Mouse (Mus musculus) MEL (cell line): Measurements from ENCODE around the gene Plac9a. TPM values are rescaled to one million over a fixed set of nuclear protein-coding genes. Genes with fewer than 3 reads are reported as not detected.
"Not testable (repeated sequence)": the region's sequence is repeated elsewhere in the genome, so short reads cannot be mapped to it uniquely, and the experiment has no call there.

Experiments used
- DNase-seq: peaks from one replicate; pipeline ENCODE4 v3.0.0; 2011; ENCODE audit warnings: low read depth, low spot score
- H3K27ac ChIP-seq: 2 replicates; pipeline ENCODE4 v1.5.1; 2012; ENCODE audit warnings: low read depth, mild to moderate bottlenecking, control low read depth, low read length, moderate library complexity; ENCODE audit not compliant: control insufficient read depth
- H3K27me3 ChIP-seq, 2 experiments: fragments of 150-350 bp in 1 of 2; sonication (generic) in 1 of 2; 2 replicates each; pipeline ENCODE4 v1.6.1; 2012; ENCODE audit warnings: low read length in 2 of 2, mild to moderate bottlenecking in 2 of 2, improper control_type of control experiment in 1 of 2, moderate library complexity in 1 of 2; ENCODE audit not compliant: insufficient read depth in 2 of 2, control insufficient read depth in 1 of 2
- H3K36me3 ChIP-seq, 2 experiments: 2 replicates each; pipeline ENCODE4 v1.6.1; 2012 to 2014; ENCODE audit warnings: low read length in 2 of 2, improper control_type of control experiment in 1 of 2, inconsistent platforms in 1 of 2, mild to moderate bottlenecking in 1 of 2; ENCODE audit not compliant: insufficient read depth in 2 of 2, control insufficient read depth in 1 of 2
- H3K4me1 ChIP-seq, 2 experiments: fragments of 150-350 bp in 1 of 2; sonication (generic) in 1 of 2; 2 replicates each; pipeline ENCODE4 v1.6.1; 2012; ENCODE audit warnings: low read length in 2 of 2, improper control_type of control experiment in 1 of 2, mild to moderate bottlenecking in 1 of 2; ENCODE audit not compliant: insufficient read depth in 2 of 2, control insufficient read depth in 1 of 2
- H3K4me3 ChIP-seq, 2 experiments: fragments of 150-350 bp in 1 of 2; sonication (generic) in 1 of 2; 2 replicates each; pipeline ENCODE4 v1.5.1; 2012; ENCODE audit warnings: low read depth in 2 of 2, low read length in 2 of 2, mild to moderate bottlenecking in 2 of 2, moderate library complexity in 2 of 2, control low read depth in 1 of 2, improper control_type of control experiment in 1 of 2; ENCODE audit not compliant: control insufficient read depth in 1 of 2, insufficient read depth in 1 of 2
- H3K79me2 ChIP-seq: 2 replicates; pipeline ENCODE4 v1.6.1; 2012; ENCODE audit warnings: mild to moderate bottlenecking, low read length, moderate library complexity; ENCODE audit not compliant: control insufficient read depth, poor library complexity, insufficient read depth
- H3K9ac ChIP-seq: 2 replicates; pipeline ENCODE4 v1.6.1; 2012; ENCODE audit warnings: low read depth, mild to moderate bottlenecking, control low read depth, low read length, moderate library complexity; ENCODE audit not compliant: control insufficient read depth, poor library complexity, severe bottlenecking
- H3K9me3 ChIP-seq: fragments of 150-350 bp; sonication (generic); replicated peaks from 2 replicates; pipeline ENCODE4 v1.6.1; 2012; ENCODE audit warnings: mild to moderate bottlenecking, low read length, improper control_type of control experiment, moderate library complexity; ENCODE audit not compliant: insufficient read depth
- BHLHE40 ChIP-seq: IDR thresholded peaks from 2 replicates; pipeline ENCODE4 v1.6.1; 2012; ENCODE audit warnings: low read depth, mild to moderate bottlenecking, inconsistent platforms, low read length, improper control_type of control experiment, borderline replicate concordance
- EP300 ChIP-seq, 2 experiments: IDR thresholded peaks; 2 replicates each; pipeline ENCODE4 v1.6.1; 2011; ENCODE audit warnings: improper control_type of control experiment in 2 of 2, low read length in 2 of 2, low read depth in 1 of 2, mild to moderate bottlenecking in 1 of 2
- ETS1 ChIP-seq: IDR thresholded peaks from 2 replicates; pipeline ENCODE4 v1.6.1; 2012; ENCODE audit warnings: low read depth, mild to moderate bottlenecking, inconsistent platforms, low read length, improper control_type of control experiment, moderate library complexity
- GABPA ChIP-seq: IDR thresholded peaks from 2 replicates; pipeline ENCODE4 v1.6.1; 2012; ENCODE audit warnings: low read depth, mild to moderate bottlenecking, inconsistent platforms, low read length, improper control_type of control experiment, moderate library complexity
- GATA1 ChIP-seq: IDR thresholded peaks from 2 replicates; pipeline ENCODE4 v1.6.1; 2011; ENCODE audit warnings: low read depth, low read length, improper control_type of control experiment
- HCFC1 ChIP-seq: IDR thresholded peaks from 2 replicates; pipeline ENCODE4 v1.6.1; 2012; ENCODE audit warnings: low read depth, mild to moderate bottlenecking, inconsistent platforms, low read length, improper control_type of control experiment, moderate library complexity
- MAX ChIP-seq: IDR thresholded peaks from 2 replicates; pipeline ENCODE4 v1.6.1; 2011; ENCODE audit warnings: low read length, improper control_type of control experiment
- NRF1 ChIP-seq: IDR thresholded peaks from 2 replicates; pipeline ENCODE4 v1.6.1; 2014; ENCODE audit warnings: low read depth, mild to moderate bottlenecking, inconsistent platforms, low read length, improper control_type of control experiment, moderate library complexity; ENCODE audit not compliant: poor library complexity, insufficient read depth, severe bottlenecking
- POLR2AphosphoS2 ChIP-seq: IDR thresholded peaks from 2 replicates; pipeline ENCODE4 v1.6.1; 2011; ENCODE audit warnings: low read length, improper control_type of control experiment
- TAL1 ChIP-seq: IDR thresholded peaks from 2 replicates; pipeline ENCODE4 v1.6.1; 2012; ENCODE audit warnings: mild to moderate bottlenecking, inconsistent platforms, low read length, moderate library complexity, mixed read lengths
- UBTF ChIP-seq: IDR thresholded peaks from 2 replicates; pipeline ENCODE4 v1.6.1; 2012; ENCODE audit warnings: low read depth, mild to moderate bottlenecking, inconsistent platforms, low read length, improper control_type of control experiment, moderate library complexity, borderline replicate concordance; ENCODE audit not compliant: insufficient read depth
- USF1 ChIP-seq: IDR thresholded peaks from 2 replicates; pipeline ENCODE4 v1.6.1; 2014; ENCODE audit warnings: low read depth, mild to moderate bottlenecking, inconsistent platforms, low read length, improper control_type of control experiment, moderate library complexity
- ZMIZ1 ChIP-seq: IDR thresholded peaks from 2 replicates; pipeline ENCODE4 v1.6.1; 2012; ENCODE audit warnings: low read depth, mild to moderate bottlenecking, inconsistent platforms, low read length, improper control_type of control experiment, moderate library complexity
- ZNF384 ChIP-seq: IDR thresholded peaks from 2 replicates; pipeline ENCODE4 v1.6.1; 2012; ENCODE audit warnings: low read depth, mild to moderate bottlenecking, inconsistent platforms, low read length, improper control_type of control experiment
- polyA plus RNA-seq, 2 experiments: library from polyadenylated mRNA; stranded (reverse) in 1 of 2; unstranded in 1 of 2; fragments of >175 nt in 1 of 2; fragments of >200 nt in 1 of 2; gene quantifications; 2 replicates each; pipeline versions ENCODE4 v1.2.1 to v1.2.4; 2012; ENCODE audit warnings: low replicate concordance in 2 of 2, low read depth in 1 of 2; ENCODE audit not compliant: insufficient read length in 2 of 2, insufficient read depth in 1 of 2, missing spikeins in 1 of 2
- total RNA-seq: library from RNA; depleted of rRNA; stranded (reverse); fragments of 300-350 nt; gene quantifications from 2 replicates; pipeline ENCODE4 v1.2.3, GENCODE M21; 2012

The Plac9a gene
- total and polyA plus RNA-seq, 3 experiments, result not detected

DNA sequence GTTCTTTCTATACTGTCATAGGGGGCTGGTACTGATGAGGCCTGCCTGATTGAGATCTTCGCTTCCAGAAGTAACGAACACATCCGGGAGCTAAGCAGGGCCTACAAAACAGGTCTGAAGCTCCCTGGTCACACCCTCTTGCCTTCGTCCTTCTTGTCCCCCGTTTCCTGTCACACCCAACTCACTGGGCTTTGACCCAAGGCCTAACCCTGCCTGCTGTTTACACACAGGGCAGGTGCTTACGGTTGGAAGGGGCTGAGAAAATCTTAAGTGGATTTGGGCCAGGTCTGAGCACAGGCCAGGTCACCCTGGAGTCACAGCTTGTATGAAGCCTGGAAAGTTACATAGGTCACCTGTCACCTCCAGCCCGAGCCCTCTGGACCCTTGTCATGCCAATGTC lies 26.3 kb downstream of the Plac9a start:
- not testable (repeated sequence) for DNase-seq, H3K4me3 ChIP-seq, H3K27ac ChIP-seq

DNA sequence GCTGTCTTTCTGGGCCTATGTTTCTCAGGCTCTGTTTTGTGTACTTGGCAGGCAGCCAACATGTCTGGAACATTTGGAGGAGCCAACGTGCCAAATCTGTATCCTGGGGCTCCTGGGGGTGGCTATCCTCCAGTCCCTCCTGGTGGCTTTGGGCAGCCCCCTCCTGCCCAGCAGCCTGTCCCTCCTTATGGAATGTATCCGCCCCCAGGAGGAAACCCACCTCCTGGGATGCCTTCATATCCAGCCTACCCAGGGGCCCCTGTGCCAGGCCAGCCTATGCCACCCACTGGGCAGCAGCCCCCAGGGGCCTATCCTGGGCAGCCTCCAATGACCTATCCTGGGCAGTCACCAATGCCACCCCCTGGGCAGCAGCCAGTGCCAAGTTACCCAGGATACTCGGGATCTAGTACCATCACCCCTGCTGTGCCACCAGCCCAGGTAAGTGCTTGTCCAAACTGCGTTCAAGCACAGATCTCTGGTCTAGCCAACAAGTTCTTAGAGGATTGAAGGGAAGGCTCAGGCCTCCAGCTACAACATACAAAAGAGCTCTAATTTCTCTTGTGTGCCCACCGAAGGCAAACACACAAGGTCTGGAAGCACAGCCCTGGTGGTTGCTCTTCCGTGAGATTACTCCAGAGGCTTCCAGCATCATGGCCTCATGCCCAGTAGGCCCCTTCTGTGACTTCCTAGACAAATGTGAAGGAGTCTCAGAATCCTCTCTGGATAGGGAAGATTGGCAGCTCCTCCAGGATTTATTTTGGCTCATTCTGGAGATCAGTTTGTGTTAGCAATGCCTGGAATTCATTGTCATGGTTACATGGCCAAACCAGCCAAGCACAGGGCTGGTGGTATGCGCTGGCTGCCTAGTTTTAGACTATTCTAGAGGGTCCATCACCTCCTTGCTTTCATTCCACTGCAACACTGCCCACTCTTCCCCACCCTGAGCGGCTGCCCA lies 30.2 kb downstream of the Plac9a start:
- Histone ChIP-seq H3K4me3 (no peak overlapping the region), H3K27ac (no peak overlapping the region), H3K36me3 (peaks cover 0 to 5% of the 10 kb centered on the region in 2 experiments; a peak in 3 of 4 replicates), H3K9me3 (no peaks in the 10 kb centered on the region), H3K4me1 (peaks cover 2 to 11% of the 10 kb centered on the region in 2 experiments; a peak in 2 of 4 replicates), H3K79me2 (no peaks in the 10 kb centered on the region), H3K9ac (no peak overlapping the region), H3K27me3 (no peaks in the 10 kb centered on the region)
- DNase-seq, result no peak
- TF ChIP-seq USF1 (no peak), ZNF384 (no peak), UBTF (no peak), ETS1 (no peak), NRF1 (no peak), MAX (no peak), BHLHE40 (no peak), POLR2AphosphoS2 (no peak)

More for the DNA sequence above, 26.3 kb downstream of the Plac9a start:
- not testable (repeated sequence) for H3K36me3 ChIP-seq, H3K4me1 ChIP-seq, H3K79me2 ChIP-seq, H3K9ac ChIP-seq, H3K27me3 ChIP-seq, H3K9me3 ChIP-seq

DNA sequence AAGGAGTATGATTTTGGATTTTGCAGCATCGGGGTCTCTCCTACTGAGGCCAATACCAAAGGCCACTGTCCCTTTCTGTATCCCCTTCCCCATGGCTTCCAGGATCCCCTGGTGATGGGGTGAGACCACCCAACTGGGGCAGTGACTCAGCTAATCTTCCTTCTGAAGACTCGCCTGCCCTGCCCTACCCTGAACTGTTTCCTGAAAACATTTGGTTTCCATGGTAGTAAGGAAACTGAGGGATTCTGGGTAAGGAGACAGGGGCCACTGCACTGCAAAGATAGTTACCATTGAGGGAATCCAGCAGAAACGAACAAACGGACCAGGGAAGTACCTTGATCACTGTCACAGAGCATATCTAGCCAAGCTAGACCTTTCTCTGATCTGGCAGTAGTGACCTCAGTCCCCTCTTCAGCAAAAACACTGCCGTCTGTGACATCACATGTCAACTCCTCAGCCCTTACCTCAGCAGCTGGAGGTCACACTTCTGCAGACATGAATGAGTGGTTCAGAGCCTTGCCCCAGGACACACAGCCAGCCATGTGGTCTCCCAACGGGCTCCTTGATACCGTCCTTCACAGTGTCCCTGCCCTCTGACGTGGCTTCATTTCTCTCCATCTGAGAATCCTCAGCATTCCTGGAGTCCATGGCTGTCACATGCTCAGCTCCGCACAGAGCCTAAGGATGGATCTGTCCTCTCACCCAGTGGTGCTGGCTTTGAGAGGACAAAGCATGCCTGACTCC lies 33.6 kb downstream of the Plac9a start:
- TF ChIP-seq EP300 (IDR thresholded peaks at IDR 0.05; ENCODE audit: low read depth in 1 of 2, low read length in 2 of 2), result 0 out of 4 replicates have a peak, but pooled peaks of 1 of the 2 experiments have one; percentile 9
- TF ChIP-seq TAL1, result 0 out of 2 replicates have a peak, but pooled peaks have one; percentile 4
- TF ChIP-seq GABPA, result no peak
- no peak for TF ChIP-seq HCFC1
- TF ChIP-seq ZMIZ1, result no peak
- no peak for TF ChIP-seq GATA1
- H3K4me3 ChIP-seq, result no peak overlapping the region
- H3K9me3 ChIP-seq, result no peaks in the 10 kb centered on the region
- peak; percentile 67 for DNase-seq
- no peak overlapping the region for H3K9ac ChIP-seq
- peaks cover 0 to 5% of the 10 kb centered on the region in 2 experiments; a peak in 3 of 4 replicates for H3K36me3 ChIP-seq
- no peaks in the 10 kb centered on the region for H3K79me2 ChIP-seq
- peak overlapping the region; percentile 18; the same call in 1 of the 2 replicates for H3K27ac ChIP-seq
- H3K4me1 ChIP-seq, result peaks cover 2 to 11% of the 10 kb centered on the region in 2 experiments; a peak in 2 of 4 replicates
- no peaks in the 10 kb centered on the region for H3K27me3 ChIP-seq
